8 mouse cellular contexts compared by ENCODE assay signal in genomic region chr1:135731897-135732684, GRCm38 (mm10). TPM values are rescaled to one million over a fixed set of nuclear protein-coding genes. Genes with fewer than 3 reads are reported as not detected.
DNase-seq lines count a peak whose midpoint lies in the region; ATAC-seq and TF ChIP-seq lines count a peak whose summit lies in the region.

No protein-coding gene starts in this region.

- peak overlapping the region; percentile 6; the same call in 1 of the 2 replicates for H3K4me3 ChIP-seq in heart, adult 2 months
- H3K4me3 ChIP-seq in embryonic facial prominence, embryonic 12.5 days: no peak overlapping the region
- no peak overlapping the region; the same call in 1 of the 2 replicates for H3K4me3 ChIP-seq in kidney, embryonic 14.5 days (ENCODE audit: low read length)

- no peaks in the 10 kb centered on the region for H3K27me3 ChIP-seq in heart, adult 2 months (ENCODE audit: control insufficient read depth, insufficient read depth, low read length)
- no peaks in the 10 kb centered on the region for H3K27me3 ChIP-seq in embryonic facial prominence, embryonic 12.5 days
- H3K27me3 ChIP-seq in kidney, embryonic 14.5 days (ENCODE audit: control insufficient read depth, insufficient read depth, low read length): no peaks in the 10 kb centered on the region

- intact Hi-C loops in heart, adult 2 months (cut with DNase I): no loop called here
- intact Hi-C loops in heart, postnatal 36 days (cut with DNase I): no loop called here

- peak; percentile 88 for ATAC-seq in embryonic facial prominence, embryonic 12.5 days (ENCODE audit: insufficient number of reproducible peaks, insufficient read depth, low FRiP score, low TSS enrichment)
- ATAC-seq in kidney, embryonic 14.5 days (ENCODE audit: low FRiP score, low TSS enrichment): peak; percentile 64

- TF ChIP-seq POLR2A in heart, adult 2 months (IDR thresholded peaks at IDR 0.05; ENCODE audit: insufficient read depth, low read depth, low read length): no peak

- peak overlapping the region; percentile 71 for H3K27ac ChIP-seq in heart, adult 2 months
- H3K27ac ChIP-seq in embryonic facial prominence, embryonic 12.5 days: peak overlapping the region; percentile 94
- peak overlapping the region; percentile 91 for H3K27ac ChIP-seq in kidney, embryonic 14.5 days (ENCODE audit: low read depth, low read length)

- no peaks in the 10 kb centered on the region for H3K9me3 ChIP-seq in embryonic facial prominence, embryonic 12.5 days
- H3K9me3 ChIP-seq in kidney, embryonic 14.5 days (ENCODE audit: control insufficient read depth, low read length): no peaks in the 10 kb centered on the region

- no peak for TF ChIP-seq EP300 in heart, adult 2 months (IDR thresholded peaks at IDR 0.05; ENCODE audit: insufficient read depth, low read depth, low read length)

- peaks cover 29% of the 10 kb centered on the region for H3K4me1 ChIP-seq in heart, adult 2 months (ENCODE audit: control insufficient read depth, insufficient read depth, low read length)
- H3K4me1 ChIP-seq in embryonic facial prominence, embryonic 12.5 days: peaks cover 64% of the 10 kb centered on the region
- peaks cover 67% of the 10 kb centered on the region for H3K4me1 ChIP-seq in kidney, embryonic 14.5 days (ENCODE audit: control insufficient read depth, insufficient read depth, low read length)

- DNase-seq in heart, adult 2 months: no peak
- DNase-seq in heart, postnatal 36 days: no peak
- peak; percentile 81 to 86 for DNase-seq in lung, postnatal 4 days
- DNase-seq in cerebellum, adult 18-20 months: no peak
- DNase-seq in frontal cortex, postnatal 10 days (ENCODE audit: low spot score in 2 of 2): no peak
- DNase-seq in cerebellum, adult 9-10 months: no peak

- H3K4me2 ChIP-seq in embryonic facial prominence, embryonic 12.5 days (replicated peaks): peak overlapping the region; percentile 82
- H3K4me2 ChIP-seq in kidney, embryonic 14.5 days (replicated peaks; ENCODE audit: low read depth, low read length): peak overlapping the region; percentile 31; the same call in 1 of the 2 replicates

- no peaks in the 10 kb centered on the region for H3K79me2 ChIP-seq in heart, adult 2 months (replicated peaks; ENCODE audit: control insufficient read depth, insufficient read depth, low read length)

- H3K9ac ChIP-seq in heart, adult 2 months (ENCODE audit: low read depth, low read length): 0 out of 2 replicates have a peak overlapping the region, but pooled peaks have one; percentile 15
- H3K9ac ChIP-seq in embryonic facial prominence, embryonic 12.5 days: no peak overlapping the region
- H3K9ac ChIP-seq in kidney, embryonic 14.5 days (ENCODE audit: low read depth, low read length): peak overlapping the region; percentile 23; the same call in 1 of the 2 replicates

- no peak for TF ChIP-seq CTCF in heart, adult 2 months (IDR thresholded peaks at IDR 0.05)

- no peaks in the 10 kb centered on the region; the same call in 1 of the 2 replicates for H3K36me3 ChIP-seq in heart, adult 2 months (ENCODE audit: control insufficient read depth, insufficient read depth, low read length)
- H3K36me3 ChIP-seq in embryonic facial prominence, embryonic 12.5 days: no peaks in the 10 kb centered on the region
- H3K36me3 ChIP-seq in kidney, embryonic 14.5 days (ENCODE audit: control insufficient read depth, insufficient read depth, low read length): no peaks in the 10 kb centered on the region

- WGBS in heart, adult 2 months: 32% methylated on average over 11 of the region's 11 CpGs
- WGBS in embryonic facial prominence, embryonic 12.5 days: 13% methylated on average over 11 of the region's 11 CpGs
- WGBS in kidney, embryonic 14.5 days: 31% methylated on average over 11 of the region's 11 CpGs

RNA-seq across cellular contexts. Expression of gene Csrp1, which starts 12.2 kb away (rescaled TPM):
- total RNA-seq in heart, adult 2 months (2021): 10 to 100 TPM; 50.1 to 50.5 TPM
- polyA plus RNA-seq in heart, adult 2 months (2012; rRNA removed): 99.2 and 128 TPM in 2 replicates
- 10 to 100 TPM; 46.5 to 52.8 TPM for total RNA-seq in heart, postnatal 36 days (2021)
- polyA plus RNA-seq in embryonic facial prominence, embryonic 12.5 days (2016; fragmentation: Nextera tagmentation; extraction: Ambion mirVana): 75.1 and 78.9 TPM in 2 replicates
- 109 and 114 TPM in 2 replicates for polyA plus RNA-seq in kidney, embryonic 14.5 days (2014; fragmentation: Nextera tagmentation; extraction: Ambion mirVana)

RNA-seq across cellular contexts. Expression of gene Phlda3, which starts 33.8 kb away (rescaled TPM):
- total RNA-seq in heart, adult 2 months (2021): 10 to 100 TPM in 1 of 2 experiments, 1 to 10 TPM in 1; 8.4 to 11.5 TPM
- 23.3 and 36.8 TPM in 2 replicates for polyA plus RNA-seq in heart, adult 2 months (2012; rRNA removed)
- 10 to 100 TPM in 1 of 2 experiments, 1 to 10 TPM in 1; 9.7 to 13.3 TPM for total RNA-seq in heart, postnatal 36 days (2021)
- 52.8 and 55.0 TPM in 2 replicates for polyA plus RNA-seq in embryonic facial prominence, embryonic 12.5 days (2016; fragmentation: Nextera tagmentation; extraction: Ambion mirVana)
- 85.6 and 102 TPM in 2 replicates for polyA plus RNA-seq in kidney, embryonic 14.5 days (2014; fragmentation: Nextera tagmentation; extraction: Ambion mirVana)

RNA-seq across cellular contexts. Expression of gene Tnni1, which starts 47.1 kb away (rescaled TPM):
- total RNA-seq in heart, adult 2 months (2021): 1 to 10 TPM in 1 of 2 experiments, under 1 TPM in 1; 0.84 to 1.1 TPM
- 1.3 and 2.5 TPM in 2 replicates for polyA plus RNA-seq in heart, adult 2 months (2012; rRNA removed)
- total RNA-seq in heart, postnatal 36 days (2021): 1 to 10 TPM; 1.0 to 1.4 TPM
- polyA plus RNA-seq in embryonic facial prominence, embryonic 12.5 days (2016; fragmentation: Nextera tagmentation; extraction: Ambion mirVana): 48.6 and 66.8 TPM in 2 replicates
- 18.3 and 20.3 TPM in 2 replicates for polyA plus RNA-seq in kidney, embryonic 14.5 days (2014; fragmentation: Nextera tagmentation; extraction: Ambion mirVana)

Comparison
In these comparisons a context has a peak if more than half of its experiments do, and no peak if none do; other contexts are left out.
1. DNase-seq: peak in lung, postnatal 4 days (2 of 2); none in heart, adult 2 months (0 of 2), heart, postnatal 36 days (0 of 2), cerebellum, adult 18-20 months (0 of 2), frontal cortex, postnatal 10 days (0 of 2) and cerebellum, adult 9-10 months (single experiment).
2. Peak in every context shown above with its lines, with median percentiles within 50 percentile points of each other: H3K27ac ChIP-seq.